Mouse (Mus musculus): ENCODE results near the gene Pde4d.

Pde4d gene

DNA sequence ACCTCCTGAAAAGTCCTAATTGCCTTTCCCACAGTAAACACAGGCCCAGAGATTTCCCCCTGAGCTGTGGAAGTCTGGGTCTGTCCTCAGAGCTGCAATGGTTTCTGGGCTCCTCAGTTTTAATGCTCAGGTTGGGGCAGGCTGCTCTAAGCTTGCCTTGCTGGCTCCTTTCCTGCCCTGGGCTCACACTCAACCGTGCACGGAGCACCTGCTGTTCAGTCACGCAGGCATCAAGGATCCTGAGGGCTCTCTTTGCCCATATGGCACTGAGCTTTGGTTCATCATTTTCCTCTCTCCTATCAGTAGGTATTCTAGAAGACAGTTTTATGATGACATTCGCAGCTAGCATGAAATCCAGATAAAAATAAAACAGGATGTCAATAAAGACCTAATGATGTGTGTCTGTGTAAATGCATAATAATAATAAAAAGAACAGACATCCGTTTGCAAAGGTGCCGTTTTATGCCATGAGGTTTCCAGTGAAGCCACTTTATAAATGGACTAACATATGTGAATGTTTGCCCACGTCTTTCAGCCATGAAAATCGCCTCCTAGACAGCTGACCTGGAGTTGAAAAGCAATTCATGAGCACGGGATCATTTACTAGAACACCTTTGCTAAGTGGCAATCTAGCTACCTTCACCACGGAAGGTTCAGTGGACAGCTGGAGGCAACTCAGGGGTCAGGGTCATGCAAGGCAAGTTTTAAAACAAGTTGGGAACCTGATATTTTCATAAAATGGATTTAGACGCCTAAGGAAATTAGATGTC, 726.3 kb downstream of the Pde4d start:
- no peak for DNase-seq (ENCODE audit: low spot score)

DNA sequence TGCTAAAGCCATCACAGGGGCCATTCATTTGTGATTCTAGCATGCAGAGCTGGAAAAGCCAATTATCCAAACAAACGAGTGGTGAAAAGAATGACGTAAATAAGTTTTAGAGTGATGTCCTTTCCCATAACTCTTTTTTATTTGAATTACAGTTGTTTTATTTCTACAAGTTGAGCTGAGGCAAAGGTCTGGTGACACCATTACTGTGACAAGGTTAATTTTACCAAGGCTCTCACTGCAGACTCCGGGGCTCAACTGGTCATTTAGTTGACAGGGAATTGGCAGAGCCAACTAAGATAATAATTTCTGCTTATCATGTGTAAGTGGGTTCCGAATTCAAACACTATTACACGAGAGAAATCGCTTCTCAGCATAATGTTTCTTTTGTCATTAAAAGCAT, 731.6 kb downstream of the Pde4d start:
- no peak for DNase-seq (ENCODE audit: low spot score)

DNA sequence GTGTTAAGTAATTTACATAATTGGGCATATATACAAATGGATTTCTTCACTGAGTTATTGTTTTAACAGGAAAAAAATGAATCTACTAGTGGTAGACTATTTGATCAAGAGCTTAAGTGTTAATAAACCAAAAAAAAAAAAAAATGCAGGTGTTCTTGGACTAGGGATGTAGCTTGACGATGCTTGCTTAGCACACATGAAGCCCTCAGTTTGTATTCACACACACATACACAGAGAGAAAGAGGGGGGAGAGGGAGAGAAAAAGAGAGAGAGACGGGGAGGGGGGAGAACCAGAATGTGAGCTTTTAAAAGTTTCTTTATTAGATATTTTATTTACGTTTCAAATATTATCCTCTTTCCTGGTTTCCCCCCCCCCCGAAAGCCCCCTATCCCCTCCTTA, 740.9 kb downstream of the Pde4d start:
- DNase-seq (ENCODE audit: low spot score) = no peak

DNA sequence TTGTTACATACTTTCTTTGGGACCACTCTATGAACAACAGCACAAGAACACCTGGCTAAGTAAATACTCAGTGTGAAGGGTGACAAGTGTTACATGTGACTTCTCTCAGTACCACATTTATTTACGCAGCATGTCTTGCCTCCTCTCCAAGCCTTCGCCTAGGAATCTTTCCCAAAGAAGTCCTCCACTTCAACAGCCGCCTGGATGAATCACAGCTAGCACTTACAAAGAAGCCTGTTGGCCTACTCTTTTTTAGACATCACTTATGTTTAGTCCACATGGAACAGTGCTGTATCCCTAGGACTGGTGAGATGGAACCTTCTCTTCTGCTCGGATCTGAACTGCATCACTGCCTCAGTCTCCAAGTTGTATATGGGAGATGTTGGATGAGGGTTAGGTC, 741.4 kb downstream of the Pde4d start:
- no peak for DNase-seq (ENCODE audit: low spot score)

DNA sequence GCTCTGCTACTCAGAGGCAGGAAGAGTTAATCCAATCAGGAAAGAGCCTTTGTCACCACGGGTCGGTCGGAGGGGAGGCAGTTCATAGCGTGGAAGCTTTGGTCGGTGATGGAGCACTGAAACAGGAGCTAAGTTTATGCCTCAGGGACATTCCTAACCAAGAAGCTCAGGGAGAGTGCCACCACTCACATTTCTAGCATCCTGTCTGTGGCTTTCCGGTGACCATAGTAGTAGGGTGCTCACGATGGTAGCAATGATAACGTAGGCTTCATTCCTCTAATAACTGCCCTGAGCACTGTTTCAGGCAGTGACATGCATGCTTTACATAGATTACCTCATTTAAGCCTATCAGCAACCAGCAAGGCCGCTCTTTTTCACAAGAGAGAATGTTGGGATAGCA, 755.8 kb downstream of the Pde4d start:
- DNase-seq (ENCODE audit: low spot score) = peak; percentile 7

DNA sequence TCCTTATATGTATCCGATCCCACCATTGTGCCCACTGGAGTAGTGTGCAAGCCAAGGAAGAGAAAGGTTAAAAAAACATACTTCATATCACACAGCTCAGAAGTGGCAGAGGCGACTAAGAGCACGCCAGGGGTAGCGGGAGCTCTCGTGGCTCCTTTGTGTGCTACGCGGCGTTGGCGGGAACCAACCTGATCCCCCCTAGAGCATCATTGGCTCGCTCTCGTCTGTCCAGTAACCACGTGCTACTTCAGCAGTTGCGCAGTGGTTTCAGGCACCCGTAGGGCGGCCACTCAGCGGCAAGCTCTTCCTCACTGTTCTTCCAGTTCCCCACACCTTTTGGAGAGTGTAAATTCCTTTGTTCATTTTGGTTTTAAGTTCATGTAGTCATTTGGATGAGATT, 758.9 kb downstream of the Pde4d start:
- no peak for DNase-seq (ENCODE audit: low spot score)

DNA sequence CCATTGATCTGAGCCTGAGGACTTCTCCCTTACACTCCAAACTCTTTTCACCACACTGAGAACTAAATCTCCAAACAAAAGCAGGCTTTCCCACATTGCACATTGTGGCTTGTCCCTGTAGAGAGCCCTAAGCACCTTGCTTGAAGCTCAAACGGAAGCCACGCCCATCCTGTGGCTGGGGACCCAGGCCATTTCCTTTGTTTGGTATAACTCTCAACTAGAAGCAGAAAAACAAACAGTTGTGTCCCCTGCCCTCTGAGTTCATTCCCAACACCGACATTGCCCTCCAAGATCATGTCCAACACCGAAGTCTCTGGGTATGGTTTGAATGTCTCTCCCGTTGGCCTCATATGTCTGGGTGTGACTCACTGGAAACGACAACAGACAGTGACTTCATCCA, 759.7 kb downstream of the Pde4d start:
- DNase-seq (ENCODE audit: low spot score) = no peak

DNA sequence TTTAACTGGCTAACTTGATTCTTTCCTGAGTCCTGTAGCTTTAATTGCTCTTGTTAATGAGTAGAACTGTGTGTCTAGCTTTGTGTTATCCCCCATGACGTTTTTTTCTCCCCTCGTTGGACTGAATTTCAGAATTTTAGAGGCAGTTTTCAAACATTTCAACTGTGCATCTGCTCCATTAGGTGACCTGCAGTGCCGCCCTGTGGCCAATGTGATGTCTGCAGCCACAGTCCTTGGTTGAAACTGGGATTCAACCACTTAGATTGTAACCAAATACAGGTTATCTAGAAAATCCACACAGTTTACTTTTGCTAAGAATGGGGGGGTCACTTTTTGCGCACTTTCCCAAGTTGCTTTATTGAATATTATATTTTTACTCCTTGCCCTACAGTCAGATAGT, 760.7 kb downstream of the Pde4d start:
- peak; percentile 83 for DNase-seq (ENCODE audit: low spot score)

DNA sequence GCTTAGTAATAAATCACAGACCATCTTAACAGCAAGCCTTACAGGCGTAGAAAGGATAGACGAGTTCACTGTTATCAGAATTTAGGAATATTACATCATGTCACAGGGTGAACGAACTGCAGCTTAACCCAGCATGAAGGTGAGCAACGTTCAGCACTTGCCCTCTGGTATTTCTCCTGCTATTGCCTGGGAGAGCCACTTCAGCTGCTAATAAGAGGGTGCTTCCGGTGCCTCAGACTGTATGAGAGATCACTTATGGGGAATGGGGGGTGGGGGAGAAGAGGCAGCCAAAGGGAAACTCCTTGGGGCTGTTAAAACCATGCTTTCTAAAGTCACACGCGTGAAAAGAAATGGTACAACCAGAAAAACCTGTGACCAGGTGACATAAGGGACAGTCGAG, 761.7 kb downstream of the Pde4d start:
- DNase-seq (ENCODE audit: low spot score) = no peak

DNA sequence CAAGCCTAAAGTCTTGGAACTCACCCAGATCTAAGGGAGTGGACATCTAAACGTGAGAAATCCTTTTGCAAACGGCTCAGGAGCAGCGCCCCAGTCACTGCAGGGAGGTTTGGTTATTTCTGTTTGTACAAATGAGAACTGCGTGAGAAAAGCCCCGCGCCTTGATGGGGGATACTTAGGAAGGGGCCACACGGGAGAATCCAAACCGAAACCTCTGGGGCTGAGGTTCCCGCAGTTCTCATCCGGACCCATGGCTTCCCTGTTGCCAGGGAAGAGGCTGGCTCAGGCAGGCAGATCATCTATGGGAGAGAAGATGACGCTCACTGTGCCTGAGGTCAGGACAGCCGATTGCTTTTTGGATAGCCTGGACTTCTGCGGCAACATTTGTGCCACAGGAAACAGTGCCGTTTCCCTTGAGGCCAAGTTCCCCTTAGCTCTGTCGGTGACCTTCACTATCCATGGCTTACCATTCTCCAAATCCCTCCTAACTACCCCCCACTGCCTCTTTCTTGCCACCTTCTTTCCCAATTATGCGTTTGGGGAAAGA, 762.3 kb downstream of the Pde4d start:
- DNase-seq (ENCODE audit: low spot score) = no peak

DNA sequence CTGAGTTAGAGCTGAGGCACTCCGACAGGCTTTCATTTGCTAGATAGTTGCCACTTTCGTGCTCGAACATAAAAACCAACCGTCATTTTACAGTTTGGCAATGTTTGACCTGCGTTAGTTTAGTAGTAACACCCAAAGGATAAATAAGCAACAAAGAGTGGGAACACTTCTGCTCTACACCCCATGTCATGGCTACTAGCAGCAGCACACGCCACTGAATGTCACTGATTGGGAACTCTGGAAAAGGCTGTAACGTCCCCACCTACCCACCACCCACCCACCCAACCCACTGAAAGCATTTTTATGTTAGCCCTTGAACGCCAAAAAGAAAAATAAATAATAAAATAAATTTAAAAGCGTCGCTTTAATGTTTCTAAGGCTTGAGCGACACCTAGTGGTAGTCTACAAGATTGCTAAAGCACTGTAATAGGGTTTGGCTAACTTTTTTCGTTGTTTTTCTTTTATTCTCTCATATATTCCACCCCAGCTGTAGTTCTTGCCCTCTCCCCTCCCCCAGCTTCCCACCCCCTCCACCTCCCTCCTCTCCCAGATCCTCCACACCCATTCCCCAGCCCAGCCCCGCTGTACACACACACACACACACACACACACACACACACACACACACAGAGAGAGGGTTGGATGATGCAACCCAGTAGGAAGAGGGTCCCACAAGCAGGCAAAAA, 763.2 kb downstream of the Pde4d start:
- DNase-seq (ENCODE audit: low spot score) = peak; percentile 67

DNA sequence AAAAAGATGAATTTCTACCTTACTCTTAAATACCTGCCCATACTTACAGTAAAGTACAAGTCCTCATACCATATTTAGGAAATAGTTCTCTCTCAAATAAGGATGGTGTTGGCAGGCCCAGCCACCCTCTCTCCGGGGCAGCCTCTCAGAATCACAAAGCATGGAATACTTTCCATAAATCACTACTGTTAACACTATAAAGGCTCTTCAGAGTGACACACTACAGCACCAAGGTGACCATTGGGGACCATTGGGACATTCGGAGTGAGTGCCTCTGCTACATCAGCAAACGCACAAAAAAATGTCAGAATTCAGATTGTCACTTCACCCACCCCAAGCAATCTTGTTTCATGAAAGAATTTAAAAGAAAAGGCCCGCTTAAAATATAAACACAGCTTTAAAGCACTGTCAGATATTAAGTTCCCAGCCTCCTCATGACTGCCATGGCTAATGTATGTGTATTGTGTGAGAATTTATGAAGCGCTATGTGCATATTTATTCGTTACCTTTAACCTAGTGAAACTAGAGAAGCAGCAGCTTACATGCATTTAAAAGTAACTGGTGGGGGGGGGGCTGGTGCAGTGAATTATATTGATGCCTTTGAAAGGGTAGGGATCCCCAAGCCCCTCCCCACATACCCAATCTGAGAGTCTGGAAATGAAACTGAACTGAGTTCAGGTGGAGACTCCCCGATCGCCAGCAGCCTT, 769.4 kb downstream of the Pde4d start:
- DNase-seq (ENCODE audit: low spot score) = no peak

DNA sequence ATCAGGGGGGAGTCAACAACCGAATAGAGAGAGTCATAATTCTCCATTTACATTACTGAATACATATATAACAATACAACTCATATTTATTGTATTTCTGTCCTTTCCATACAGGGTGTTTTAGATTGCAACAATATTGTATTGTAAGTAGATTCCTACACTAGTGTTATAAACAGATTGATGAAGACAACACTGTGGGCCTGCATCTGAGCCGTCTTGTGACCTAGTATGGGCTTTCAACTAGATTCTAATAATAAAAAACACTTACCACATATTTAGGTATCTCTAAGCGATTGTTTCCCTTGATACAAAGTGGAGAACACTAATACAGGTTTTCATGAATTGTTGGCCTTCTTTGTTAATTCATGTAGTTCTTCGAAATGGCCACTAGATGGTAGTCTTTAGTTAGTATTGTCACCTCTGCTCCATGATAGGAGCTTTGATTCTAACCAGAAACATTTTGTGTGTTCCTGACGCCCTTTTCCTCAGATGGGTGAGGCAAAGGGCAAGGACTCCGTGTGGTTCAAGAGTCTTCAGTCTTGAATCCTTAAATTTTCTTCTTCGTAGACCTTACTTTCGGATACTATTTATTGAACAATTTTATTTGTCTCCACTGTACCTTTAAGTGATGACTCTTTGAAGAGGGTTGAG, 779.3 kb downstream of the Pde4d start:
- peak; percentile 81 for DNase-seq (ENCODE audit: low spot score)

DNA sequence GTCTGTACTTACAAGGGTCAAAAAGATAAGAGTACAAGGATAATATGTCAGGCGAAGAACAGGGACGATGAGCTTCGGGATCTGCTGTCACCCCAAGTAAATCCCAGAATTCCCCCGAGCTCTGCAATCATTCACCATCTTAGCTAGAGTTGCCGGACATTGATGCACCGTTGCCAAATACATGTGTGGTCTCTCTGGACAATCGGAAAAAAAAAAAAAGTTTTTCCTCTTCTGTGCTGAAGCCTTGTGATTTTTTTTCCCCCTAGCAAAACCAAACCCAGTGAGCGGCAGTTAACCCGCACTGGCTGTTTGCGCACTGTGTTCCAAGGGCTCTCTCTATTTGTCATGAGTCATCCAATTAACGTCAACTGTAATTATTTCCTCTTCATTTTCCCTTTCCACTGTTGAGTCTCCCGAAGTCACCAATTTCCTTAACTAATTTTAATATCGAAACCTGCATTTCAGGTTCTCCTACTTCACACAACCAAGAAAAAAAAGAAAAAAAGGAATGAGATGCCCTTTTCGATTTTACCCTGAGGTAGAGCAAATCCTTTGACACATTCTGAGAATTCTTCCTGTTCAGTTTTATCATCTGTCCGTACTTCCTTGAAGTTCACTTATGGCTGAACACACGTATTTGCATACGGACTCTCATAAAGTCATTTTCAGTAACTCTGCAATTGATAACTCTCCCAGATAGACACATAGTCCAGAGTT, 780.0 kb downstream of the Pde4d start:
- no peak for DNase-seq (ENCODE audit: low spot score)

DNA sequence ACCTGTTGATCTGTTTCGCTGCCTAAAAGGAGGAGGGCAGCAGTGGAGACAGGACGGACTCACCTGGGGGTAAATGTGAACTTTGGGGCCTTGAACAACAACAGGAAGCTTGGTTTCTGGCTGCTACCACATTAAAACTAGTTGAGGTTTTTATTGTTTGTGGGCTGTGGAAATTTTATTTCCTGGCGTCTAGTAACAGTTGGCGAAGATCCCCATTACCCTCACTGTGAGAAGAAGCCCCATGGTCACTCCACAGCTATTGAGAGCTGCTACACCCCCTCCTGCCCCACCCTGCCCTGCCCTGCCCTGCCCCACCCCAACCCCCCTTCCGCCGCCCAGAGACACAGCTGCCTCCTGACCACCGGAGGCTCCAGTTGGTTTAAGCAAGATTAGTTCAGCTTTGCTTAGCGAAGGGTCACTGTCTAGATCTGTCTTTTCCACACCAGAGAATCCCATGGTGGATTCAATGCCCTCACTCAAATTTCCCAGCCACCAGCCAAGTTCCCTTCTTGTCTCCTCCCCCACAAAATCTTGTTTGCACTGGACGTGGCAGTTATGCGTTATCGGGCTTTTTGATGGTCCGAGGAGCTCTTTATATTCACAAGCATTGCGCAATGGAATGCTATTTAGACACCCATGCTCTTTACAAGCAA, 780.7 kb downstream of the Pde4d start:
- no peak for DNase-seq (ENCODE audit: low spot score)

DNA sequence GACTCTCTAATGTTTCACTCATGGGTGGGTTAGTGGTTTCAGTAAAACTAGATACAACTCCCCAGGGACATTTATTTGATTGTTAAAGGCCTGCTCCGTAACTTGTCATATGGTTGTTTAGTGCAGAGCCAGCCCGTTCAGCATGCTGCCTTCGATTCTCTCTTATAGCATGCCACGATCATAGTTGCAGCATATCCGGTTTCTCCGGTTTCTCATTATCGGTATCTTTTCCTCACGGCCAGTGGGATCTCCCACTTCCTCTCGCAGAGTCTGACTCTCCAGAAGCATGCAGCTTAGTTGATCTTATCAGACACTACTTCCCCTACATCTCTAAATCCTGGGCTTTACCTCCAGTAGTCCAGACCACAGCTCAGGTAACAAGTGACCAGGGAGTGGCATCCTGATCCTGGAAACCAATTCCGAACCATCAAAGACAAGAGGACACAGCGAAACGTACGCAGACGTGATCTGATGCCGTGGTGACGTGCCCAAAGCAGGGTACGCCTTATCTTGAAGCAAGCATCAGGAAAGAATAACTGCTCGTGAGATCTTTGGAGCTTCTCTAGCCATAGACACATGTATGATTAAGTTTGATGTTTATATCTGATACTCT, 782.2 kb downstream of the Pde4d start:
- DNase-seq (ENCODE audit: low spot score) = no peak

DNA sequence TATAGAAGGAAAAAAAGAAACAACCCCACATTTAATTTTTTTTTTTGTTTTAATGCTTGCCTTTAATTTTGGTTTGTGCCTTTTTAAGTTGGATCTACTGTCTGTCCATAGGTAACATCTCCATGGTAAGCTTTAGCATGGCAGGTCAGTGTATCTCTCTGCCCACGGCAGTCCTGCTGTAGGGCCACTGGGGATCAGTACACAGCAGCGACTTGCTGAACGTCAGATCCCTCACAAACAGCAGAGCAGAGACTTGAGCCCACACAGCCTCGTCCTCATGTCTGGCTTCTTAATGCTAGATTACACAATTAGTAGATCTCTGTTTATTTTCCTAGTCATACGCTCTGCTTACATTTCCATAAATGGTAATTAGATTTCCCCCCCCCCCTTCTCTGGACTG, 782.8 kb downstream of the Pde4d start:
- no peak for DNase-seq (ENCODE audit: low spot score)

DNA sequence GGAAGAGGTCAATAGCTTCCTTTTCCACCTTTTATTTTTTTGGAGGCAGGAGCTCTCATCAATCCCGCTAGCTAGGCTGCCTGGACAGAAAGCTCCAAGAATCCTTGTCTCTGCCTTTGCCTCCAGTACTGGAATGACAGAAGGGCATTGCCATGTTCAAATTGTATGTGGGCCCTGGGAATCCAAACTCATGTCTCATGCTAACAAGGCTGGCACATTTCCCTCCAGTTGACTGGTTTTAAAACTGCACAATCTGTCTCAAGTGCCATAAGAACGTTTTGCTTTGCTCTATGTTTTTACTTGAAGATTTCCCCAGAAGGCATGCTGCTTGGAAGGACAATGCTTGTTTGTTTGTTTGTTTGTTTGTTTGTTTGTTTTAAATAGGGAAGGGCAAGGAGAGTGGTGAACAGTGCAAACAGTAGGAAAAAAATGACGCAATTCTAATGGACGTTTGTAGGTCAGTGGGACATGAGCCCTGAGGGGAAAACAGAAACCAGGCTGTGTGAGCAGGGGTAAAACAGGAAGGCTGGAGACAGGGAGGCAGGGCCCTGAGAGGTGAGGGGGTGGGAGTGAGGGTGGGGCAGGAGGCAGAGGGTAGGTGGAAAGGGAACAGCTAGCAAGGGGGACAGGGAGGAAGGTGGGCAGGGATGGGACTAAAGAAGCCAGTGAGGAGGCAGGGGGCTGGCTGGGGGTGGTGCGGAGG, 784.3 kb downstream of the Pde4d start:
- no peak for DNase-seq (ENCODE audit: low spot score)

DNA sequence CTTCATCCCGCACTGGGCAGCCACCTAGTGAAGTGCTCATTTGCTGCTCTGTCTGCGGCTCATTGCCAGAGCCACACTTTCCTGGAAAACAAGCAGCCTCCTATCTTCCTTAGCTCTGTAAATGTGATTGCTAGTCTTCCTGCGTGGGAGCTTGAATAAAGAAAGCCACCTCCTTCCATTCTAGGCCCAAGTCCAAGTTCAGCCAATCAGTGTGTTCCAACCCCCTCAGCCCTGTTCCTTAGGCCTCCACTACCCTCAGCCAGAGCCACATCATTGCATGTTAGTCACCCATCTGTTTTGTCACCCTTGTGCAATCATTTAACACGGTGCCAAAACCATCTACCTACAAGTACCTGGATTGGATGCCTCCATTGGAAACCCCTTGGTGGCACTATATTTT, 786.3 kb downstream of the Pde4d start:
- DNase-seq (ENCODE audit: low spot score) = no peak

DNA sequence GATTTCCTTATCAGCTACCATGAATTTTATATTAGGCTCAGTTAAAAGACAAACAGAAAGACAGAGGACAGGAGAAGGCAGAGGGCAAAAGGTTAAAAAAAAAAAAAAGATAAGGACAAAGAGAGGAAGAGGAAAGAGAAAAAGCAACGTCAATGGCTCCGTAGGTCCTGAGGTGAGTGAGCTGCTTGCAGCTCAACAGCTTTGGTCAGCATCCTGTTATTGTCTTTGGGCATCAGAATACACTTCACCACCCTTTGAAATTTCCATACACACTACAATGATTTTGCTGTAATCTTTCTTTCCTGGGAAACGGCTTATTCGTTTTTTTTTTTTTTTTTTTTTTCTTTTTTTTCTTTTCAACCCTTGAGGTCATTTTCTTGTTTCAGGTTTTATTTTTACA, 788.9 kb downstream of the Pde4d start:
- no peak for DNase-seq (ENCODE audit: low spot score)
